Comparison of ENCODE assay signal across 18 mouse cellular contexts in the genomic region with DNA sequence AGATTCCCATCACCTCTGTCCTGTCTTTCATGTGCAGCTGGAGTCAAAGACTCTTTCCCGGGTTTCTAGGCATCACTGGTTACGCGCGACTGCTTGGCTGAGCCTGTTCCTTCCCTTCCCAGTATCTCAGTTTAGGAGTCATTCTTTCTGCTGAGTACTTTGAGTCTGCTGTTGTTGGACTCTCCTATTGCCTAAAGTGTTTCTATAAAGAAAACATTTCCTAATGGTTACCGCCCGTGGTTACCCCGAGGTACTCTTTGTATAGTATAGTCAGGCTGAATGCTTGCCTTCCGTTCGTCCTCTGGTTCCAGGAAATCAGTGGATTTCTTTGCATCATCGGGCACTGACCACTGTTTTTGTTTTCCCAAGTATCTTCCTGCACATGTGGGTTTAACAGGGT. TPM values are rescaled to one million over a fixed set of nuclear protein-coding genes. Genes with fewer than 3 reads are reported as not detected.
DNase-seq lines count a peak whose midpoint lies in the region; ATAC-seq lines count a peak whose summit lies in the region.
"Had no signal": no experiment of that assay in that cellular context is flagged by ENCODE, and none has a peak within 500 bp of the region (broad histone marks: within the 10 kb centered on the region; RNA-seq: fewer than 3 reads in every experiment).

No protein-coding gene starts in this region.

- 85% methylated on average over 10 of the region's 10 CpGs for WGBS in forebrain, embryonic 13.5 days
- WGBS in forebrain, embryonic 14.5 days: 88% methylated on average over 10 of the region's 10 CpGs
- WGBS in kidney, embryonic 15.5 days: 66% methylated on average over 10 of the region's 10 CpGs
- 86% methylated on average over 10 of the region's 10 CpGs for WGBS in neural tube, embryonic 13.5 days

- H3K36me3 ChIP-seq in forebrain, embryonic 13.5 days (ENCODE audit: poor library complexity, severe bottlenecking): peaks cover 95% of the 10 kb centered on the region
- peaks cover 86% of the 10 kb centered on the region for H3K36me3 ChIP-seq in forebrain, embryonic 14.5 days (ENCODE audit: control insufficient read depth, insufficient read depth, low read length)
- H3K36me3 ChIP-seq in kidney, embryonic 15.5 days: peaks cover 95% of the 10 kb centered on the region
- peaks cover 20% of the 10 kb centered on the region for H3K36me3 ChIP-seq in neural tube, embryonic 13.5 days

- ATAC-seq in forebrain, embryonic 13.5 days: no peak
- no peak for ATAC-seq in forebrain, embryonic 14.5 days
- no peak for ATAC-seq in kidney, embryonic 15.5 days (replicated peaks; ENCODE audit: low FRiP score)
- ATAC-seq in neural tube, embryonic 13.5 days (ENCODE audit: low read depth): no peak
- ATAC-seq: CD4-positive, CD25-positive, alpha-beta regulatory T cell, adult 4 months had no signal

- no peak overlapping the region for H3K4me2 ChIP-seq in forebrain, embryonic 13.5 days
- no peak overlapping the region for H3K4me2 ChIP-seq in forebrain, embryonic 14.5 days (ENCODE audit: low read length)
- H3K4me2 ChIP-seq in kidney, embryonic 15.5 days: no peak overlapping the region
- H3K4me2 ChIP-seq in neural tube, embryonic 13.5 days: no peak overlapping the region
- H3K4me2 ChIP-seq: heart, embryonic 11.5 days; liver, embryonic 15.5 days; neural tube, embryonic 12.5 days had no signal

- no peaks in the 10 kb centered on the region for H3K9me3 ChIP-seq in forebrain, embryonic 13.5 days (replicated peaks)
- H3K9me3 ChIP-seq in forebrain, embryonic 14.5 days (replicated peaks; ENCODE audit: control insufficient read depth, low read length): no peaks in the 10 kb centered on the region
- no peaks in the 10 kb centered on the region for H3K9me3 ChIP-seq in kidney, embryonic 15.5 days (replicated peaks)
- H3K9me3 ChIP-seq in neural tube, embryonic 13.5 days: no peaks in the 10 kb centered on the region
- H3K9me3 ChIP-seq: liver, embryonic 15.5 days; megakaryocyte, embryonic 14.5 days; neural tube, embryonic 12.5 days had no signal

- H3K27me3 ChIP-seq in forebrain, embryonic 13.5 days: no peaks in the 10 kb centered on the region
- no peaks in the 10 kb centered on the region for H3K27me3 ChIP-seq in forebrain, embryonic 14.5 days (replicated peaks; ENCODE audit: control insufficient read depth, insufficient read depth, low read length)
- H3K27me3 ChIP-seq in kidney, embryonic 15.5 days: no peaks in the 10 kb centered on the region
- no peaks in the 10 kb centered on the region for H3K27me3 ChIP-seq in neural tube, embryonic 13.5 days
- H3K27me3 ChIP-seq: liver, embryonic 15.5 days; megakaryocyte, embryonic 14.5 days; neural tube, embryonic 12.5 days had no signal

- DNase-seq in forebrain, embryonic 14.5 days (ENCODE audit: low spot score): no peak
- DNase-seq in kidney, postnatal 25 days: no peak
- DNase-seq in neural tube, embryonic 10.5 days (ENCODE audit: extremely low spot score, low spot score): no peak
- no peak for DNase-seq in cerebellum, adult 18-20 months
- DNase-seq in cerebellum, adult 8-10 months: no peak
- DNase-seq: adrenal gland, adult 2 months; cerebellum, adult 9-11 months; heart, postnatal 4 days; lung, postnatal 10 days; thymus, postnatal 4 days had no signal

- no peak overlapping the region for H3K4me3 ChIP-seq in forebrain, embryonic 13.5 days
- H3K4me3 ChIP-seq in forebrain, embryonic 14.5 days (ENCODE audit: low read depth, low read length): no peak overlapping the region
- no peak overlapping the region for H3K4me3 ChIP-seq in kidney, embryonic 15.5 days (replicated peaks)
- no peak overlapping the region for H3K4me3 ChIP-seq in neural tube, embryonic 13.5 days
- H3K4me3 ChIP-seq: liver, embryonic 15.5 days; megakaryocyte, embryonic 14.5 days; neural tube, embryonic 12.5 days had no signal

- 0 out of 2 replicates have a peak overlapping the region, but pooled peaks have one; percentile 12 for H3K9ac ChIP-seq in forebrain, embryonic 13.5 days
- H3K9ac ChIP-seq in forebrain, embryonic 14.5 days (ENCODE audit: low read length): no peak overlapping the region
- no peak overlapping the region for H3K9ac ChIP-seq in kidney, embryonic 15.5 days
- H3K9ac ChIP-seq in neural tube, embryonic 13.5 days: no peak overlapping the region
- H3K9ac ChIP-seq: liver, embryonic 15.5 days; neural tube, embryonic 12.5 days had no signal

- H3K4me1 ChIP-seq in forebrain, embryonic 13.5 days: 0 out of 2 replicates have a peak, but pooled peaks cover 4% of the 10 kb centered on the region
- H3K4me1 ChIP-seq in forebrain, embryonic 14.5 days (ENCODE audit: control insufficient read depth, insufficient read depth, low read length): no peaks in the 10 kb centered on the region
- H3K4me1 ChIP-seq in kidney, embryonic 15.5 days: peaks cover 55% of the 10 kb centered on the region
- peaks cover 62% of the 10 kb centered on the region for H3K4me1 ChIP-seq in neural tube, embryonic 13.5 days (replicated peaks)
- H3K4me1 ChIP-seq: liver, embryonic 15.5 days had no signal

- 0 out of 2 replicates have a peak overlapping the region, but pooled peaks have one; percentile 5 for H3K27ac ChIP-seq in forebrain, embryonic 13.5 days
- H3K27ac ChIP-seq in forebrain, embryonic 14.5 days (ENCODE audit: low read depth, low read length): no peak overlapping the region
- H3K27ac ChIP-seq in kidney, embryonic 15.5 days: peak overlapping the region; percentile 45
- H3K27ac ChIP-seq in neural tube, embryonic 13.5 days (replicated peaks): peak overlapping the region; percentile 54; the same call in 1 of the 2 replicates
- H3K27ac ChIP-seq: liver, embryonic 15.5 days; neural tube, embryonic 12.5 days had no signal

RNA-seq across cellular contexts. Expression of a gene that starts 53.7 kb away (rescaled TPM):
- 3.5 and 3.8 TPM in 2 replicates for polyA plus RNA-seq in forebrain, embryonic 13.5 days (2015; fragmentation: Nextera tagmentation; extraction: Ambion mirVana)
- polyA plus RNA-seq in forebrain, embryonic 14.5 days (2014; fragmentation: Nextera tagmentation; extraction: Ambion mirVana): 6.7 and 8.1 TPM in 2 replicates
- polyA plus RNA-seq in kidney, embryonic 15.5 days (2015; fragmentation: Nextera tagmentation; extraction: Ambion mirVana): 15.9 and 16.1 TPM in 2 replicates
- polyA plus RNA-seq in neural tube, embryonic 13.5 days (2015; fragmentation: Nextera tagmentation; extraction: Ambion mirVana): 9.0 and 11.3 TPM in 2 replicates
